ENCODE assay signal across 8 mouse cellular contexts in the genomic region with DNA sequence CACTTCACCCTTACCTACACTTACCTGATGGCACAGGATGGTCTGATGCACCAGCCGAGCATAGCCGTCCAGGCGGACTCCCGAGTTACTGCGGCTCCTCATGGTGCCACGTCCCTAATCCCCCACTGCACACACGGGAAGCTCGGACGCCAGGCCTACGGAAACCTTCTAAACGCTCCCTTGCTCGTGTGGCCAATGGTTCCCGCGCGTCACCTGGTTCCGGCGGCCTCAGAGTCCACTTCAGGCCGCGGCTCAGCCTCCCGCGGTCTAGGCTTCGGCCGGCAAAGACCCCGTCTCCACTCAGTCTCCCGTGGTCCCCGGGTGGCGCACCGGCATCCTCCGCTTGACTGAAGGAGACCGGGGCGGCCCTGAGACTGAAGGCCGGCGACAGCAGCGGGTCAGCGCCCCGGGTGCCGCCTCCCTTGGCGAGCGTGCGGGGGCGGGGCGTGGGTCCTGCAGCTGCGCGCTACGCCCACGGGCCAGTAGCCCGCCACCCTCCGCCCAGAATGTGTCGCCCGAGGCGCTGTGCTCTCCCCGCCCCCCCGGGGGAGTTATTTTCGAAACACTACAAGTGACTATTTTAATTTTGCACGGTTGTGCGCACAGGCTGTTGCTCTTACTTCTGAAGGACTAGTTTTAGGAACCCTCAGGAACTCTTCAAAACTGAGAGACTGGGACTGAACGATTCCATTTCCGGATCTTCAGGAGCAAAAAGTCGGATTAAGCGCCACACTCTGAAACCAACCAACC. TPM values are rescaled to one million over a fixed set of nuclear protein-coding genes. Genes with fewer than 3 reads are reported as not detected.
A peak's percentile ranks its signal among the peaks of the same experiment; 100 is the strongest.
DNase-seq lines count a peak whose midpoint lies in the region; ATAC-seq and TF ChIP-seq lines count a peak whose summit lies in the region.

A gene (minus strand): TSS at position 424 of the 750 bp plus-strand sequence.

- no peak for TF ChIP-seq CTCF in cerebellum, adult 2 months (IDR thresholded peaks at IDR 0.05; ENCODE audit: borderline replicate concordance, insufficient read depth, low read depth, low read length)
- TF ChIP-seq CTCF in forebrain, postnatal 0 days (IDR thresholded peaks at IDR 0.05; ENCODE audit: low read depth) = no peak

- peak; percentile 93 for ATAC-seq in forebrain, postnatal 0 days
- ATAC-seq in lung, embryonic 15.5 days (ENCODE audit: borderline replicate concordance, extremely low read depth, low FRiP score, low TSS enrichment) = peak; percentile 92

- DNase-seq in ES-E14 (ENCODE audit: low read depth, low spot score) = no peak
- peak; percentile 68 to 69 for DNase-seq in cerebellum, adult 2 months
- DNase-seq in forebrain, postnatal 0 days = peak; percentile 41
- DNase-seq in heart, postnatal 4 days = peak; percentile 89
- peak; percentile 17 for DNase-seq in layer of hippocampus, adult 9-10 months (ENCODE audit: low spot score)
- DNase-seq in ovary, adult 18-20 months (ENCODE audit: low spot score) = peak; percentile 77
- DNase-seq in thymus, postnatal 14 days = peak; percentile 2

- peak within 1 kb of the TSS; percentile 55 for H3K9ac ChIP-seq in ES-E14 (ENCODE audit: insufficient read depth, low read depth, low read length, poor library complexity, severe bottlenecking)
- H3K9ac ChIP-seq in forebrain, postnatal 0 days = peak within 1 kb of the TSS; percentile 48
- H3K9ac ChIP-seq in lung, embryonic 15.5 days = peak within 1 kb of the TSS; percentile 45

- H3K4me2 ChIP-seq in forebrain, postnatal 0 days (ENCODE audit: low read depth) = peak within 1 kb of the TSS; percentile 56
- peak within 1 kb of the TSS; percentile 61 for H3K4me2 ChIP-seq in lung, embryonic 15.5 days

- H3K4me1 ChIP-seq in ES-E14 (ENCODE audit: control insufficient read depth in 2 of 2, insufficient read depth in 2 of 2, low read length in 2 of 2, poor library complexity in 1 of 2) = peaks cover 0 to 2% of the 10 kb centered on the region in 2 experiments; a peak in 1 of 4 replicates
- H3K4me1 ChIP-seq in cerebellum, adult 2 months (ENCODE audit: control insufficient read depth, insufficient read depth, low read length) = no peaks in the 10 kb centered on the region
- H3K4me1 ChIP-seq in forebrain, postnatal 0 days (ENCODE audit: insufficient read depth) = no peaks in the 10 kb centered on the region
- no peaks in the 10 kb centered on the region for H3K4me1 ChIP-seq in lung, embryonic 15.5 days

- 0 out of 2 replicates have a peak, but pooled peaks have one; percentile 12 for TF ChIP-seq POLR2A in cerebellum, adult 2 months (IDR thresholded peaks at IDR 0.05; ENCODE audit: borderline replicate concordance, insufficient read depth, low read length)

- in situ Hi-C loops in ES-E14 (cut with MboI; ENCODE audit: low sequenced_read_pairs in 2 of 2, unreplicated experiment in 2 of 2) = no loop called here

- no peaks in the 10 kb centered on the region for H3K36me3 ChIP-seq in ES-E14 (ENCODE audit: control insufficient read depth, insufficient read depth, low read length, poor library complexity, severe bottlenecking)
- H3K36me3 ChIP-seq in forebrain, postnatal 0 days (ENCODE audit: insufficient read depth) = no peaks in the 10 kb centered on the region
- no peaks in the 10 kb centered on the region for H3K36me3 ChIP-seq in lung, embryonic 15.5 days

- no peaks in the 10 kb centered on the region for H3K27me3 ChIP-seq in cerebellum, adult 2 months (ENCODE audit: control insufficient read depth, insufficient read depth, low read length)
- no peaks in the 10 kb centered on the region for H3K27me3 ChIP-seq in forebrain, postnatal 0 days (ENCODE audit: insufficient read depth, low read length)
- peaks cover 13% of the 10 kb centered on the region for H3K27me3 ChIP-seq in lung, embryonic 15.5 days

- H3K4me3 ChIP-seq in ES-E14 (ENCODE audit: insufficient read depth in 1 of 2, low read depth in 1 of 2, low read length in 2 of 2, poor library complexity in 1 of 2, severe bottlenecking in 1 of 2) = peak within 1 kb of the TSS; percentile 60 to 70
- H3K4me3 ChIP-seq in cerebellum, adult 2 months (replicated peaks; ENCODE audit: insufficient read depth, low read depth, low read length) = peak within 1 kb of the TSS; percentile 53
- H3K4me3 ChIP-seq in forebrain, postnatal 0 days (ENCODE audit: low read depth, low read length) = peak within 1 kb of the TSS; percentile 49
- H3K4me3 ChIP-seq in lung, embryonic 15.5 days = peak within 1 kb of the TSS; percentile 58

- H3K9me3 ChIP-seq in ES-E14 (ENCODE audit: control insufficient read depth, insufficient read depth, low read depth, low read length) = no peaks in the 10 kb centered on the region
- H3K9me3 ChIP-seq in forebrain, postnatal 0 days (ENCODE audit: low read length) = no peaks in the 10 kb centered on the region
- H3K9me3 ChIP-seq in lung, embryonic 15.5 days = no peaks in the 10 kb centered on the region

- WGBS in cerebellum, adult 2 months = 7% methylated on average over 54 of the region's 60 CpGs
- WGBS in forebrain, postnatal 0 days = 30% methylated on average over 59 of the region's 60 CpGs
- WGBS in lung, embryonic 15.5 days = 12% methylated on average over 60 of the region's 60 CpGs

- no peak within 1 kb of the TSS for H3K27ac ChIP-seq in ES-E14 (ENCODE audit: insufficient read depth, low read depth, low read length, poor library complexity, severe bottlenecking)
- H3K27ac ChIP-seq in cerebellum, adult 2 months (ENCODE audit: insufficient read depth, low read length) = no peak within 1 kb of the TSS
- no peak within 1 kb of the TSS for H3K27ac ChIP-seq in forebrain, postnatal 0 days (ENCODE audit: low read depth, low read length)
- no peak within 1 kb of the TSS for H3K27ac ChIP-seq in lung, embryonic 15.5 days

TF ChIP-seq in ES-E14, 5 proteins besides CTCF, POLR2A, EP300 and RAD21:
- TF ChIP-seq HCFC1 (IDR thresholded peaks at IDR 0.05; ENCODE audit: borderline replicate concordance, insufficient read depth, low read length) = no peak
- TF ChIP-seq ZC3H11A (IDR thresholded peaks at IDR 0.05; ENCODE audit: borderline replicate concordance, low read depth, low read length) = no peak
- TF ChIP-seq MAFK (IDR thresholded peaks at IDR 0.05; ENCODE audit: insufficient read depth, low read depth, low read length) = no peak
- no peak for TF ChIP-seq CHD2 (IDR thresholded peaks at IDR 0.05; ENCODE audit: low read depth, low read length)
- TF ChIP-seq ZNF384 (IDR thresholded peaks at IDR 0.05; ENCODE audit: low read depth, low read length) = no peak
TF ChIP-seq in ES-E14: peak in this region for 0.

RNA-seq across cellular contexts. Expression of the gene that starts here (rescaled TPM):
- total RNA-seq in ES-E14 (2012; rRNA removed) = 5.1 and 5.9 TPM in 2 replicates
- 20.8 and 21.8 TPM in 2 replicates for polyA plus RNA-seq in cerebellum, adult 2 months (2012; rRNA removed)
- total RNA-seq in forebrain, postnatal 0 days (2014; rRNA removed) = 5.4 and 7.9 TPM in 2 replicates
- polyA plus RNA-seq in forebrain, postnatal 0 days (2015; fragmentation: Nextera tagmentation; extraction: Ambion mirVana) = 1.9 and 3.7 TPM in 2 replicates
- total RNA-seq in heart, postnatal 4 days (2021) = 10 to 100 TPM; 25.7 to 28.7 TPM
- polyA plus RNA-seq in lung, embryonic 15.5 days (2015; fragmentation: Nextera tagmentation; extraction: Ambion mirVana) = 9.0 and 11.2 TPM in 2 replicates
